Mouse (Mus musculus): ENCODE data around the gene Wdr82. TPM values are rescaled to one million over a fixed set of nuclear protein-coding genes. Genes with fewer than 3 reads are reported as not detected.

The Wdr82 gene
- polyA plus RNA-seq (2012; rRNA removed), result 16.9 and 33.1 TPM in 2 replicates

DNA sequence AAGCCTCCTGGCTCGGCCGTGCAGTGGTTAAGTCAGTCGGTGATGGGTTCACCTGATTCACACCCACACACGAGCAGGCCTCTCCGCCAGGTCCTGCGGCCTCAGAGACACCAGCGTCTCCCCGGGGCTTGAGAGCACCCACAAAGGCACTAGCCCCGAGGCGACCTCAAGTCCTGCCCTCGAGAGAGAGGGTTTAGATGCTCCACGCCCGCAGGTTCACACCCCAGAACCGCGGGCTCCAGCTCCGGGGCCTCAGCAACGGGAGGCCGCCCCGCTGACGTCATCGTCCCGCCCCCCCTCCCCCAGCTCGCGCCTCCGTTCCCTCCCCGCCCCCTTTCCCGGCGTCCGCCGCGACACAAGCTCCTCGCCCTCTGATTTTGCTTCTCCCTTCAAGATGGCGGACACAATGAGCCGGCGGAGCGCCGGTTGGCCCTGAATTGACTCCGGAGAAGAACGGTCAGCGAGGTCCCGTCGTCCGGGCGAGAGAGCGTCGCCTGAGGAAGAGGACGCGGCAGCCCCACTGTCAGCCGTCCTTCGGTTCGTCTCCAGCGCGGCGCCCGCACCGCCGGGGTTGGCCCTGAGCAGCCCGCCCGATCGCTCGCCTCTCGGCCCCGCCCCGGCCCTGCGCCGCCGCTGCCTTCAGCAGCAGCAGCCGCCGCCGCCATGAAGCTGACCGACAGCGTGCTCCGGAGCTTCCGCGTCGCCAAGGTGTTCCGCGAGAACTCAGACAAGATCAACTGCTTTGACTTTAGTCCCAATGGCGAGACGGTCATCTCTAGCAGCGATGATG lies at the start of gene Wdr82:
Gene Wdr82, plus strand, starts transcription at position 373 of the 790 bp plus-strand sequence.
- Histone ChIP-seq H3K4me3 (ENCODE audit: low read depth, low read length) (peak within 1 kb of the TSS; percentile 80), H3K27me3 (ENCODE audit: control insufficient read depth, insufficient read depth, low read length) (no peaks in the 10 kb centered on the region), H3K36me3 (ENCODE audit: control insufficient read depth, insufficient read depth, low read length) (no peaks in the 10 kb centered on the region), H3K27ac (ENCODE audit: insufficient read depth, low read depth, low read length) (peak within 1 kb of the TSS; percentile 96), H3K4me1 (ENCODE audit: control insufficient read depth, insufficient read depth, insufficient read length, low read length) (peaks cover 9% of the 10 kb centered on the region)
- TF ChIP-seq POLR2A (IDR thresholded peaks at IDR 0.05; ENCODE audit: low read depth, low read length) (peak; percentile 90), CTCF (IDR thresholded peaks at IDR 0.05; ENCODE audit: extremely low read depth, insufficient read length, insufficient replicate concordance, low read depth, low read length) (no peak)
- under 1% methylated on average over 77 of the region's 81 CpGs for WGBS

- H3K4me3 ChIP-seq (ENCODE audit: low read depth, low read length), result no peak overlapping the region
- H3K36me3 ChIP-seq (ENCODE audit: control insufficient read depth, insufficient read depth, low read length), result no peaks in the 10 kb centered on the region
- peak; percentile 43; the same call in 1 of the 2 replicates for TF ChIP-seq CTCF (IDR thresholded peaks at IDR 0.05; ENCODE audit: extremely low read depth, insufficient read length, insufficient replicate concordance, low read depth, low read length)
- TF ChIP-seq POLR2A (IDR thresholded peaks at IDR 0.05; ENCODE audit: low read depth, low read length), result no peak
- 49% methylated on average over 4 of the region's 4 CpGs for WGBS
- no peak overlapping the region for H3K27ac ChIP-seq (ENCODE audit: insufficient read depth, low read depth, low read length)
- H3K4me1 ChIP-seq (ENCODE audit: control insufficient read depth, insufficient read depth, insufficient read length, low read length), result no peaks in the 10 kb centered on the region
- H3K27me3 ChIP-seq (ENCODE audit: control insufficient read depth, insufficient read depth, low read length), result no peaks in the 10 kb centered on the region
Measured at GRCm38 (mm10) chr9:106123599-106123998, 47.1 kb upstream of the Wdr82 start.

GRCm38 (mm10) chr9:106126786-106127251 lies 43.9 kb upstream of the Wdr82 start:
- H3K27me3 ChIP-seq (ENCODE audit: control insufficient read depth, insufficient read depth, low read length), result no peaks in the 10 kb centered on the region
- no peak overlapping the region for H3K4me3 ChIP-seq (ENCODE audit: low read depth, low read length)
- no peak overlapping the region for H3K27ac ChIP-seq (ENCODE audit: insufficient read depth, low read depth, low read length)
- WGBS, result 53% methylated on average over 2 of the region's 2 CpGs
- no peaks in the 10 kb centered on the region for H3K36me3 ChIP-seq (ENCODE audit: control insufficient read depth, insufficient read depth, low read length)
- TF ChIP-seq POLR2A (IDR thresholded peaks at IDR 0.05; ENCODE audit: low read depth, low read length) (no peak), CTCF (IDR thresholded peaks at IDR 0.05; ENCODE audit: extremely low read depth, insufficient read length, insufficient replicate concordance, low read depth, low read length) (no peak)
- no peaks in the 10 kb centered on the region for H3K4me1 ChIP-seq (ENCODE audit: control insufficient read depth, insufficient read depth, insufficient read length, low read length)

- TF ChIP-seq POLR2A (IDR thresholded peaks at IDR 0.05; ENCODE audit: low read depth, low read length) (no peak), CTCF (IDR thresholded peaks at IDR 0.05; ENCODE audit: extremely low read depth, insufficient read length, insufficient replicate concordance, low read depth, low read length) (no peak)
- no peaks in the 10 kb centered on the region for H3K27me3 ChIP-seq (ENCODE audit: control insufficient read depth, insufficient read depth, low read length)
- no peak overlapping the region for H3K27ac ChIP-seq (ENCODE audit: insufficient read depth, low read depth, low read length)
- H3K4me3 ChIP-seq (ENCODE audit: low read depth, low read length), result no peak overlapping the region
- WGBS, result 76% methylated on average over 2 of the region's 2 CpGs
- no peaks in the 10 kb centered on the region for H3K4me1 ChIP-seq (ENCODE audit: control insufficient read depth, insufficient read depth, insufficient read length, low read length)
- no peaks in the 10 kb centered on the region for H3K36me3 ChIP-seq (ENCODE audit: control insufficient read depth, insufficient read depth, low read length)
Measured at GRCm38 (mm10) chr9:106129072-106129471, 41.7 kb upstream of the Wdr82 start.

DNA sequence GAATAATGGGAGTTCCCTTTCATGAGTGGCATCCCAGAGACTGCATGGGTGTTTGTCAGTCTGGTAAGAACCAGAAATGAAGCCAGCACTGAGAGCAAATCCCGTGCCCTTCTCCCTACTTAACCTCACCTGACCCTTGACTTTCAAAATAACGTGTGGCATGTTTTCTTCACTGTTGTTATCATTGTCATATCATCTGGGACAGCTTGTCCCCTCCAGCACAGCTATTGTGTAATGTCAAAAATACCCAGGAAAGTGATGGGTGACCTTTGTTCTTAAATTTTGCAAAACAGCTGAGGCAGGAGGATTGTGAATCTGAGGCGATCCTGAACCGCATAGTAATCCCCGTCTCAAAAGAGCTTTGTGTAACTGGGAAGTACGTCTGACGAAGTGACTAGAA lies 40.5 kb upstream of the Wdr82 start:
- Histone ChIP-seq H3K27ac (ENCODE audit: insufficient read depth, low read depth, low read length) (no peak overlapping the region), H3K4me3 (ENCODE audit: low read depth, low read length) (no peak overlapping the region), H3K27me3 (ENCODE audit: control insufficient read depth, insufficient read depth, low read length) (no peaks in the 10 kb centered on the region), H3K36me3 (ENCODE audit: control insufficient read depth, insufficient read depth, low read length) (no peaks in the 10 kb centered on the region), H3K4me1 (ENCODE audit: control insufficient read depth, insufficient read depth, insufficient read length, low read length) (no peaks in the 10 kb centered on the region)
- 72% methylated on average over 7 of the region's 7 CpGs for WGBS
- no peak for TF ChIP-seq CTCF (IDR thresholded peaks at IDR 0.05; ENCODE audit: extremely low read depth, insufficient read length, insufficient replicate concordance, low read depth, low read length)

- no peaks in the 10 kb centered on the region for H3K27me3 ChIP-seq (ENCODE audit: control insufficient read depth, insufficient read depth, low read length)
- no peaks in the 10 kb centered on the region for H3K4me1 ChIP-seq (ENCODE audit: control insufficient read depth, insufficient read depth, insufficient read length, low read length)
- no peak for TF ChIP-seq POLR2A (IDR thresholded peaks at IDR 0.05; ENCODE audit: low read depth, low read length)
- TF ChIP-seq CTCF (IDR thresholded peaks at IDR 0.05; ENCODE audit: extremely low read depth, insufficient read length, insufficient replicate concordance, low read depth, low read length), result no peak
- H3K4me3 ChIP-seq (ENCODE audit: low read depth, low read length), result no peak overlapping the region
- no peak overlapping the region for H3K27ac ChIP-seq (ENCODE audit: insufficient read depth, low read depth, low read length)
- WGBS, result 70% methylated on average over 10 of the region's 10 CpGs
- no peaks in the 10 kb centered on the region for H3K36me3 ChIP-seq (ENCODE audit: control insufficient read depth, insufficient read depth, low read length)
Measured at GRCm38 (mm10) chr9:106137671-106138216, 33.0 kb upstream of the Wdr82 start.

GRCm38 (mm10) chr9:106139763-106140162 lies 31.0 kb upstream of the Wdr82 start:
- TF ChIP-seq POLR2A (IDR thresholded peaks at IDR 0.05; ENCODE audit: low read depth, low read length) (no peak), CTCF (IDR thresholded peaks at IDR 0.05; ENCODE audit: extremely low read depth, insufficient read length, insufficient replicate concordance, low read depth, low read length) (no peak)
- Histone ChIP-seq H3K4me1 (ENCODE audit: control insufficient read depth, insufficient read depth, insufficient read length, low read length) (no peaks in the 10 kb centered on the region), H3K27ac (ENCODE audit: insufficient read depth, low read depth, low read length) (no peak overlapping the region), H3K36me3 (ENCODE audit: control insufficient read depth, insufficient read depth, low read length) (no peaks in the 10 kb centered on the region), H3K4me3 (ENCODE audit: low read depth, low read length) (no peak overlapping the region), H3K27me3 (ENCODE audit: control insufficient read depth, insufficient read depth, low read length) (no peaks in the 10 kb centered on the region)
- 63% methylated on average over 10 of the region's 10 CpGs for WGBS

Data from small intestine, adult 2 months (tissue).